Mouse (Mus musculus): ENCODE data around the gene Zfp428.

Gene Zfp428

DNA sequence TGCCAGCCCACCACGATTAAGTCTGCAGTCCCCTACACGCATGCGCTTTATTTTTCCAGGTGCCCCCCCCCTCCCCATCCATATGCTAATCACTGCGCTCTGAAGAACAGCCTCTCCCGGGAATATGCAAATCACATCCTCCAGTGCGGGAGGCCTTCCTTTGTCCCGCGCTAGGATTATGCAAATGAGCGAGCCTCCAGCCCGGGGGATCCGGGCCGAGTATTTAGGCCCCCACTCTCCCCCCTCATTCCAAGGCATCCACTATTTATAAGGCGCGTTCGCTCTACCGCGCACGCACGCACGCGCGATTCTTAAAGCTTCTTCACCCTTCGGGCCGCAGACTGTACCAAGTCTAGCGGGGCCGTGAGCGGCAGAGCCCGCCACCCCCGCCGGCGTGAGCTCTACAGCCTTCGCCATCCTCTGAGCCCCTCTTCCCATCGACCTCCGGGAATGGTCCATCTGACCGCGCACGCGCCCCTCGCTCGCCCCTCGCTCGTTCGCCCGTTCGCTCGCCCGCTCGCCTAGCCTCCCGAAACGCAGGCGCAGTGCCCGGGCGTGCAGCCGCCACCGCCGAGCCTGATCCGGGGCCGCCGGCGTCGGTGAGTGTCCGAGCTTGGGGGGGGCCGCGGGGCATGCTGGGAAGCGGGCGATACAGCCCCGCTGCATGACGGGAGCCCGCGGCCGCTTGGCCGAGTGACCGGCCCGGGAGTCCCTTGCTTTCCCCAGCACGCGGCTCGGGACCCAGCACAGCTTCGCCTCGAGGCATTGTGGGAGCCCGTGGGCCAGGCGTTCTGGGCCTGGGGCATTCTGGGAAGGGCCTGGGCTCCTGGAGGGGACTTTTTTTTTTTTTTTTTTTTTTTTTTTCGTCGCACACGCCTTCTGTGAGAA lies at the start of gene Zfp428:
TSS of gene Zfp428 (plus strand) at position 169 of the 888 bp plus-strand sequence.
- peak; percentile 47 for DNase-seq (ENCODE audit: low read depth, low spot score)

DNA sequence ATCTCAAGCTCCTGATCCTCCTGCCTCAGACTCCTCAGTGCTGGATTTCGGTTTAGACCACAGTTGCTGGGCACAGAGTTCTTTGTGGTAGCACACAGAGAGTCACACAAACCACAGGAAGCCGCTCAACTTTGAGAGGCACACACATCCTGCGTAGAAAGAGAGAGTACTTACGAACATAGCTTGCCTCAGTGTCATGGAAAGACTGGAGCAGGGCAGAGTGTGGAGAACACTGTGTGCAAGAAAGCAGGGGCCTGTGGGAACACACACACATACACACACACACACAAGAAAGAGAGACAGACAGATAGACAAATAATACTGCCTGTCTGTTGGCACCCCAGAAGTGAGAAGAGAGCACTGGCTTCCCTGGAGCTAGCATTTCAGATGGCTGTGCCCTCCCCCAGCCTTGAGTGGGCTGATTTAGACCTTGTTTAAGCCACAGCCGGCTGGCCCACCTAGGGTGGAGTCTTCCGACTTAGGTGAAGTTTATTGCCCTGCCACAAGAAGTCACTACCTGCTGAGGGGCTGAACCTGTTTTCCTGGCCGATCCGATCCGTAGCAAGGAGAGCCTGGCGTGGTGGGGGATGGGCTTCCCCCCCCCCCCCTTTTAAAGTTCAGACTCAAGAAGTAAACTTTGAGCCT lies 49.0 kb upstream of the Zfp428 start:
- no peak for DNase-seq (ENCODE audit: low read depth, low spot score)

DNA sequence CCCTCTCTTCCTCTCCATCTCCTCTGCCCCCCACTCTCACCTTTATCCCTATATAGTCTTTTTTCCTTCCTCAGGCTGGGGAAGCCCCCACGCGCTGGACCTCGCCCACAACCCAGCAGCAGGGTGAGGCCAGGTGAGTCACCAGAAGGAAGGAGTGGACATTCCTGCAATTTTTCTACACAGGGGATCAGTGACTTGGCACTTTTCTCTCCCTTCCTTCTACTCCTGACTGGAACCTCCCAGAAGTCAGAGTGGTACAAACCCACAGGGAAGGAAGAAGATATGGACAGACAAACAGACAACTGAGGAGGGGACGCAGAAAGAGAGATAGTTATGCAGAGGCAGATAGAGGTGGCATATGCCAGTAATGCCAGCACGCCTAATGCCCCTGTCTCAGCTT lies 47.4 kb upstream of the Zfp428 start:
- DNase-seq (ENCODE audit: low read depth, low spot score): no peak

DNA sequence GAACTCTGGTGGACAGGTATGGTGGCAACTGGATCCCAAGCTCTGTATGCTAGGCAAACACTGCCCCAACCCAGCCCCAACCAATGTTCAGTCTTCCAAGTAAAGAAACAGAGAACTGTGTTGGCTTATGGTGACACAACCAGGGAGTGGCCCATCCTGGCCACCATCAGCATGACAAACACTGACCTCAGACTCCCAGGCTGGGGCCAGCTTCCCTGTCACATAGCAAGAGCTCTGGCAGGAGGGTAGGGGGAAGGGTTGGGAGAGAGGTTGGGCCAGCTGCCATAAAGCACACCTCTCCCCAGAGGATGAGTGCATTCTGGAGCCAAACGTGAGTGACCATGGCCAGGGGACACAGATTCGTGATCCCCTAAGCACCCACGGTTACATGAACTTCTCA lies 47.0 kb upstream of the Zfp428 start:
- DNase-seq (ENCODE audit: low read depth, low spot score): no peak

DNA sequence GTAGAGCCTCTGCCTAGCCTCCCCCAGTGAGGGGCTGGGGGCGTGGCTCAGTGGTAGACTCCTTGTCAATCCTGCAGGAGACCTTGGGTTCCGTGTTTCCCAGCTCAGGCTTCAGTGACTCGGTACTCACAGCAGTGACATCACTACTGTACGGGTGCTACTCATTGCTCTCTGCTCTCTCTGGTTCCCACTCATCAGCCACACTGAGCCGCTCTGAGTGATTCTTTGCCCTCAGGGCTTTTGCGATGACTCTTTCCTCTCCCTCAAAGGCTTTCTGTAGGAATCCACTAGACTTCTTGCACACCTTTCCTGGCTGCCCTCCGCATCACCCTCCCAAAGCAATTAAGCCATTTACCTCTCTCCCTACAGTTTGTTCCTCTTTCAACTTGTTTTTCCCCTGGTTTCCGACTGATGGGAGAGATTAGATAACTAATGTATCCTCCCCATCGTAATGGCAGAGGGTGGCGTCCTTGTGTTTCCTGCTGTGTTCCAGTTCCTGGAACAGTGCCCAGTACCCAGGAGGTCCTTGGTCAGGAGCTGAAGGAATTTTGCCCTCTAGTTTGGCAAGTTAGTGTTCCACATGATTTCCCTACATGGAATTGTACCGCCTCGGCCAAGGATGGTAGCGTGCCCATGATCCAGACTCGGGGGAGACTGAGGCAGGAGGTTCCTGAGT lies 45.3 kb upstream of the Zfp428 start:
- DNase-seq (ENCODE audit: low read depth, low spot score): no peak

DNA sequence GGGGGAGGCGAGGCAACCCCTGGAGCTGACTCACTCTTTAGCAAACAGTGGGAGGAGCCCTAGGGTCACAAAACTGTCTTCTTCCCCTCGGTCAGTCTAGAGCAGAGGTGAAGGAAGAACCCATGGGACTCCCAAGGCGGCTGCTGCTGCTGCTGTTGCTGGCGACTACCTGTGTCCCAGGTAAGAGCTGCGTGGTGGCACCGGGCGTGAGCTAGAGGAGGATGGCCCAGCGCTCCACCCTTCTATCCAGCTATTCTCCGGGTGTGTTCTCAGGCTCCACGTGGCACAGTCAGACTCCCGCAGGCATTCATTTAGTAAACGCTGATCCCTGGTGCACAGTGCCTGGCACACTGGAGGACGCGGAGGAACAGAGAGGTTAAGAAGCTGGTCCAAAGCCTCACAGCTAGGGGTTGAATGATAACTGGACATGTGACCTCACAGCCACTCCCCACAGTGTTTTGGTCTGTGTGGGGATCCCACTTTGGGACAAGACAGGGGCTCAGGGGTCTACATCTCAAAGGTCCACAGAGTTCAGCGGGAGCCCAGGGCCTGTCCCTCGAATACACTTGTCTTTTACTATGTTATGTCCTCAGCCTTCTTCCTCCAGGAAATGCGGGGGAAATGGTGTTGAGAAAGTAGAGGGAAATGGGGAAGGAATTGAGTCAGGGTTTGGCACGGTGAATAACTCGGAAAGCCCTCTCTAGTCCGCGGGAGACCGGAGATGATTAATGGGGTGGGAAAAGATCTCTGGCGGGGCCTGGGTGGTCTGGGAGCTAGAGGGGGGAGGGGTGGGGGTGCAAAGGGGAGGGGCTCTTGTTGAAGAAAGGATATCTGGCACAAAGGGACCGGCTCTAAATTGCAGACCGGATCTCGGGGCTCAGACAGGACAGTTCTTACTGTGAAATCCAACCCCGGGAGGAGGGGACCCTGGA lies 44.2 kb upstream of the Zfp428 start, which contains the start of gene Plaur:
TSS of gene Plaur (plus strand) at position 97 of the 932 bp plus-strand sequence.
- DNase-seq (ENCODE audit: low read depth, low spot score): no peak

DNA sequence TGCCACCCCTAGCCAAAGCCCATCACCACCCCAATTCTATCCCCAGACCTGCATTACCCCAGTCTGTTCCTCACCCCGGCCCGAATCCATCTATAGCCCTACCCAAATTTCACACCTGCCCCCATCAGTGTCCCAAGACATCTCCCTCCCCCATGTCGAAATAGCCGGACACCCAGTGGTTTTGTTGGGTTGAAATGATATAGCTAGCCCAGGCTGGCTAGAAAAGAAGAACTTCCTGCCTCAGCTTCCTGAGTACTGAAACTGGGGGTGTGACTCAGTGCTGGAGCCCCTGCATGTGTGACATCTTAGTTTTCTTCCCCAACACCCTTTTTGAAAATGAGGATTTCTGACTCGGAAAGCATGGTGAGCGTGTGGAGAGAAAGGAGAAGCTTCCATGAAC lies 40.0 kb upstream of the Zfp428 start:
- no peak for DNase-seq (ENCODE audit: low read depth, low spot score)

DNA sequence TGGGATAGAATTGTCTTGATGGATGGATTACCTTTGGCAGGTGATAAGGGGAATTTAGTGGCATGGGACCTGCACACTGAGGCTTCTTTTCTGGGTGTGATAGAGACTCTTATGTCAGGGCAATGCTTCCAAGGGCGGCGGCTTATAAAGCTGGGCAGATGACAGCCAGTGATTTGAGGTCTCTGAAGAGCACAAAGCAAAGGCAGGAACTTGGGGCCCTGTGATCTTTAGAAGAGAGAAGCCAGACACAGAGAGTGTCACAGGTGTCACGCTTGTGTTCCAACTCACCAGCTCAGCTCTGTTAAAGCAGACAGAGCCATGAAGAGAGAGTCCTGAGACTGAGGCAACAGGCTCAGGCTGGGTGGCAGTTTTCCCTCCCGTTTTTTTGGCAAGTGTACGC lies 38.9 kb upstream of the Zfp428 start:
- no peak for DNase-seq (ENCODE audit: low read depth, low spot score)

DNA sequence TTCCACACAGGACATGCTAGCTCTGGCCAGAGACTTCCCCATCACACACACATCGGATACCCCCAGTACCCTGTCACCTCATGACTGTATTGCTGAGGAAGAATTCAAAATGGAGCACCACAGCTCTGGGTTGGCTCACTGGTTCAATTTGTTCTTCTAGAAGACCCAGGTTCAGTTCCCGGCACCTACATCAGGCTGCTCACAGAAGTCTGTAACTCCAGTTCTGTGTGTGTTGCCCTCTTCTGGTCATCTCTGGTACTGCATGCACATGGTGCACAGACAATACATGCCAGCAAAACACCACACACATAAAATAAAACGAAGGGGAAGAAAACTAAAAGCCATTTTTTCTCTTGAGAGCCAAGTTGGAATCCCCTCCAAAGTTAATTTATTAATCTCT lies 37.7 kb upstream of the Zfp428 start:
- DNase-seq (ENCODE audit: low read depth, low spot score): peak; percentile 31

DNA sequence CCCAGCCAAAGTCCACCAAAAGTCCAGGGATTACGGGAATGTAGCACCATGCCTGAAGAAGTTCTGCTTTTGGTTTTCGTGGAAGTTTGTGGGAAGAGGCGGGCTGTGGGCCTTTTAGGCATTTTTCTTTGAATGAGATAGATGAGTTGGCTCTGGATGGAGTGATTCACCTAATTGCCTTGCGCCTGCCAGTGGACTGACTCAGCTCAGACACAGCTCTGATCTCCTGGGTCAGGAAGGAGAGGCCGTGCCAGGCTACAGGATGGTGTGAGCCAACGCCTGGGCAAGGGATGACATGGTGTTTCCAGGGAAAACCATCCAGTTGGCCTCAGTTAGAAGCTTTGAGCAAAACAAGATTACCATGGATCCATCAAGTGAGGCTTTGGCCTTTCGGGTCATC lies 36.5 kb upstream of the Zfp428 start:
- DNase-seq (ENCODE audit: low read depth, low spot score): no peak

DNA sequence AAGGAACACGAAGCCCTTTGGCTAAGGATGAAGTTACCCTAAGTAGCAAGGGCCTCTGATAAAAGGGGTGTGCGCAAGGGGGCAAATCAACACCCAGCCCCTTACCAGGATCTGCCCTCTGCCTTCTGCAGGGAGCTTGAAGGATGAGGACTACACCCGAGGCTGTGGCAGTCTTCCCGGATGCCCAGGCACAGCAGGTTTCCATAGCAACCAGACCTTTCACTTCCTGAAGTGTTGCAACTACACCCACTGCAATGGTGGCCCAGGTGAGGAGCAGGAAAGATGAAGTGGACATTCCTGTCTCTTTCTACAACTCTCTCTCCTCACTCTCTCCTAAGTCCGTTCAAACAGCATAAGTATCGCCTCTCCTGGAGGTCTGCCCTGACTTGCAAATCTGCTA lies 34.4 kb upstream of the Zfp428 start:
- no peak for DNase-seq (ENCODE audit: low read depth, low spot score)

DNA sequence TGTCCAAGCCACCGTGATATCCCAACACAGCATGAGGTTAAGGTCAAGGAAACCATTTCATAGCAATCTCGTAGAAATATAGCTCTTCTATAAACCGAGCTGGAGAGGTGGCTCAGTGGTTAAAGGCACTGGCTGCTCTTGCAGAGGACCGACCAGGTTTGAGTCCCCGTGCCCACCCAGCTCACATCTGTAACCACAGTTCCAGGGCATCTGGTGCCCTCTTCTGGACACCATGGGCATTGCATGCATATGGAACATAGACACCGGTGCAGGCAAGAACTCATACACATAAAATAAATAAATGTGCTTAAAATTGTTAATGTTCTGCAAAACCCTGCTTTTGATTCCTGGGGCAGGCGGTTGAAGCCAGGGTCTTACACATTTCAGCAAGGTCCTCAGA lies 33.9 kb upstream of the Zfp428 start:
- peak; percentile 33 for DNase-seq (ENCODE audit: low read depth, low spot score)

DNA sequence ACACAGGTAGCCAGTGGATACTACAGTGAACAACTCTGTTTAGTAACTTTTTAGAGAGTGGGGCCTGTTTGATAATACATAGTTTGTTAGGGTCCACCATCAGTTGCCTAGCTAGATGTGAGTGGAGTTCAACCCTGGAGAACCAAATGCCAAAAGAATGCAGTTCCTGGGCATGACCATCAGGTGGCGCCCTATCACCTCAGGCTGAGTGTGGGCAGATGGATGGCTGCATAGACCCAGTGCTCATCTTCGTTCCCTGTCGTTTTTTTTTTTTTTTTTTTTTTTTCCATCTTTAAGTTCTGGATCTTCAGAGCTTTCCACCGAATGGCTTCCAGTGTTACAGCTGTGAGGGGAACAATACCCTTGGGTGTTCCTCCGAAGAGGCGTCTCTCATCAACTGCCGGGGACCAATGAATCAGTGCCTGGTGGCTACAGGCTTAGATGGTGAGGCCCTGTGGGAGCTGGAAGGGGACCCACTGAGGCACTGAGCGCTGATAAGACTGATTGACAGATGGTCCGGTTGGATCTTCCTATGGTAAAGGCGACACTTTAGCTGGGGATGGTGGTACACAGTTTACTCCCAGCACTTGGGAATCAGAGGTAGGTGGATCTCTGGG lies 32.8 kb upstream of the Zfp428 start:
- DNase-seq (ENCODE audit: low read depth, low spot score): no peak

DNA sequence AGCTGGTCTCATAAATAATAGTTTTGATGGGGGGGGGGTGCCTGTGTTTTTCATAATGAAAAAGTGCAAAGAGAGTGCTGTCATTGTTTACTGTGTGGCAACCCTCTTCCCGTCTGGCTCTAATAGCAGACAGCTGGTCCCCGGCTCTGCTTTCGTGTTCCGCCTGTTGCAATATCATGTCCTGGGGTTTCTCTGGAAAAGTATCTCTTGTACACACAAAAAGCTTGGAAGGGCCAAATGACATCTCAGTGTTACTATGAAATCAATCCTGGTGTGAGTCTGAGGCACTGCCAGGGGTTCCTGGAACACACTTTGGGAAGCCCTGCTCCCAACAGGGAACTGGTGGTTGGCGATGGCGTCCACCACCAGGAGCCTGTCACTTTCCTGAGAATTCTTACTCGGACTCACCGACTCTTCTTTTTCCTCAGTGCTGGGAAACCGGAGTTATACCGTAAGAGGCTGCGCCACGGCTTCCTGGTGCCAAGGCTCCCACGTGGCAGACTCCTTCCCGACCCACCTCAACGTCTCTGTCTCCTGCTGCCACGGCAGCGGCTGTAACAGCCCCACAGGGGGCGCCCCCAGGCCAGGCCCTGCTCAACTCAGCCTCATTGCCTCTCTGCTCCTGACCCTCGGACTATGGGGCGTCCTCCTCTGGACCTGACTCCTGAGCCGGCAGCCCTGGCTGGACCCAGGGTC lies 31.8 kb upstream of the Zfp428 start:
- no peak for DNase-seq (ENCODE audit: low read depth, low spot score)

DNA sequence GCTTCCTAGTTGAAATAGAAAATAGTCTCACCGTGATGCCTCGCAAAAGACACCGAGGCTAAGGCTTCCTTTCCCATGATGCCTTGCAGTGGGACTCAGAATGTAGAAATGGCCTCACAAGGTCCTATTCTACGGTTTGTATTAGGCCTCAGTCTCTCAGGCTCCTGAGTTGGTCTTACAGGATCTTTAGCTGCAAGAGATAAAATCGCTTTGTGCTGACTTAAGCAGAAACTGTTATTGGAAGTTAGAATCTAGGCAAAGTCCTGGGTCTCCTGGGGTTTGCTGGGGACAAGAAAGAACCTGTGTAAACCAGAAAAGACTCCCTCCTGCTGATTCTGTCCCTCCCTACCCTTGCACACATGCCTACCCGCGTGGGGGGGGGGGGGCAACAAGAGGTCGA lies 30.5 kb upstream of the Zfp428 start:
- no peak for DNase-seq (ENCODE audit: low read depth, low spot score)

DNA sequence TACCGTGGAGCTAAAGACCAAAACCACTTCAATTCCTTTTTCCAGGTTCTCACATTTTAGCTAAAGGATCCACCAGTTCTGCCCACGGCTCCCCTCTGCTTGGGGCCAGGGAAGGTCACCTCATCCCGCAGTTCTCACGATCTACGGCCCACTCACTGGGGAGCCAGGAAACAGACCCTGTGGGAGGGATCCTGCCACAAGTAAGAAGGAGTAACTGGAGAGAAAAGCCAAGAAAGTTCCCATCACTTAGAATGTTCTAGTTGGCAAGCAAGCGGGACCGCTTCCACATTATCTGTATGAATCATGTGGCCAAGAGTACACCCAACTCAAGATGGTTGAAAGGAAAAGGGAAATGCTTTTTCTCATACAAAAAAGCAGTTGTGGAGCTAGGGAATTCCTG lies 29.9 kb upstream of the Zfp428 start:
- DNase-seq (ENCODE audit: low read depth, low spot score): no peak

DNA sequence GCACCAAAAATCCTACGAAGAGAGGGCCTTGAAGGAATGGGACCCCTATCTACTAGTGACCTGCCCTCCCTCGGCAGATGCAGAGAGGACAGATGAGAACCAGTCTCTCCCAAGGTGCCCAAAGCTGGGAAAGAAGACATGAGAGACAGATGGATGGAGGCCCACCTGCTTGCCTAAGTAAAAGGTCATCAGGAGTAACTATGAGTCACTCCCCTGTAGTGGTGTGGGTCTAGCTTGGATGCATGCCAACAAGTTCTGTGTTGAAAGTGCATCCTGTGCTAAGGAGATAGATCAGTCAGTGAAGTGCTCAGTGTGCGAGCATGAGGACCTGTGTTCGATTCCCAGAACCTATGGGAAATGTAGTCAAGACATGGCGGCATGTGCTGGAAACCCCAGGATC lies 27.9 kb upstream of the Zfp428 start:
- DNase-seq (ENCODE audit: low read depth, low spot score): no peak

DNA sequence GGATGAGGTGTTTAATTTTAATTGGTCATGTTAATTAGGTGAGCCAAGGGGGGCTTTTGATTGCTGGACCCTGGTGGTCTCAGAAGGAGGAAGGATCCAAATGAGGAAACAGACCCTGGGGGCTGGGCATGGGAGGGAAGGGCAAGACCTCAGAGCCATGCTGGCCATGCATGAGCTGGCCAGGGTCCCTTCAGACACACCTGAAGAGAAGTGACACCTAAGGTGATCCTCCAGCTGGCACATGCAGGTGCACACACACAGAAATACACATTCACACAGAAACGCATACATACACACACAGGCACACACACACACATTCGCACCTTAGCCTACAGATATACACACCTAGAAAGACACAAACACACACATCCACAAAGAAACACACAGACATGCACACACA lies 27.1 kb upstream of the Zfp428 start:
- DNase-seq (ENCODE audit: low read depth, low spot score): no peak

DNA sequence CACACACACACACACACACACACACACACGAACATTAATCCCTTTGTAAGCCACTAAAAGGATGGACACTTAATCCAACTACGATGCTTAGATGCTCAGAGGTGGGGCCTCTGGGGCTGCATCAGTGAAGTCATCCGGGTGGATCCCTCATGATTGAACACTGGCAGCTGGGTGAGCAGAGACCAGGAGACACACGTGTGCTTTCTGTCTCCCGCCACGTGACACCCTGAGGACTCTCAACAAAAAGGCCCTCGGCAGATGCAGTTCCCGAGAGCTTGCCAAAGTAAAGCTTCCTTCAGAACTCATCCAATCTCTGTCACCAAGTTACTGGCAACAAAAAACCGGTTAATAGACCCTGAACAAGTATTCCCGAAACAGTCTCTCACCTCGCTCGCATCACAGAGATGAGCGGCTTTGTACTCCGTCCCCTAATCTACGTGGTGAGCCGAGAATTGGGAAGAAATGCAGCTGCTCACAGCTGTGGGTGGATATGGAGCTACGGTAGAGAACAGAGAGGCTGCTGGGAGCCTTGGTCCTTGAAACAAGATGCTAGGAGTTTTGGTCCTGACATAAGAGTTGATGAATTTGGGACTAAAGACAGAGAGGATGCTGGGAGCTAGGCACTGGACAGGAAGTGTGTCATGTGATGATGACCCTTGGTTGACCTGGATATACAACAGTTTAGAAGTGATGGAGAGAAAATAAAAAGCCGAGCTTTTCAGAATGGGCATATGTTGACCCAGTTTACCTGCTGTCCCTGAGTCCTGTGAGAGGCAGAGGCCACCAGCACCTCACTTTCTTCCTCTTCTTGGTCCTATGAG lies 26.5 kb upstream of the Zfp428 start:
- no peak for DNase-seq (ENCODE audit: low read depth, low spot score)
